Mouse (Mus musculus) naive thymus-derived CD4-positive, alpha-beta T cell, adult 2 months (primary cell): ENCODE results near the gene BC025920.
A peak's percentile ranks its signal among the peaks of the same experiment; 100 is the strongest.

Experiments
- DNase-seq: peaks from one replicate; pipeline ENCODE4 v3.0.0-alpha.2; 2011; ENCODE audit warnings: low read depth

BC025920 gene

GRCm38 (mm10) chr10:81642648-81643448, 36.8 kb downstream of the BC025920 start:
- DNase-seq = no peak

- DNase-seq = peak; percentile 97
These were observed 37.5 kb downstream of the BC025920 start for GRCm38 (mm10) chr10:81643449-81644055.

GRCm38 (mm10) chr10:81644162-81644561, 38.1 kb downstream of the BC025920 start:
- DNase-seq = no peak

- DNase-seq = no peak
These were observed 38.6 kb downstream of the BC025920 start for GRCm38 (mm10) chr10:81644716-81645115.

- DNase-seq = no peak
These were observed 39.3 kb downstream of the BC025920 start for GRCm38 (mm10) chr10:81645391-81645790.

- DNase-seq = no peak
These were observed 40.0 kb downstream of the BC025920 start for GRCm38 (mm10) chr10:81646015-81646555.

- peak; percentile 93 for DNase-seq
These were observed 43.0 kb downstream of the BC025920 start, which contains the start of gene Gm10778 for GRCm38 (mm10) chr10:81648803-81649775. Gene Gm10778 (plus strand): TSS chr10:81649059.

- DNase-seq = no peak
These were observed 49.1 kb downstream of the BC025920 start for GRCm38 (mm10) chr10:81655178-81655577.

GRCm38 (mm10) chr10:81656174-81656573, 50.1 kb downstream of the BC025920 start:
- DNase-seq = no peak
